Mouse (Mus musculus) myocyte (in vitro differentiated cells): ENCODE results near the gene Hist1h4a.

Experiments used
- E2F4 ChIP-seq: IDR thresholded peaks from one replicate; pipeline ENCODE4 v1.6.1; 2011; ENCODE audit warnings: mild to moderate bottlenecking, control low read depth, moderate library complexity; ENCODE audit not compliant: insufficient read depth
- POLR2A ChIP-seq: IDR thresholded peaks from one replicate; pipeline ENCODE4 v1.6.1; 2011; ENCODE audit warnings: low read depth, mild to moderate bottlenecking, control low read depth, moderate library complexity; ENCODE audit not compliant: insufficient read length
- TCF12 ChIP-seq: IDR thresholded peaks from one replicate; pipeline ENCODE4 v1.6.1; 2011; ENCODE audit warnings: mild to moderate bottlenecking, control low read depth; ENCODE audit not compliant: poor library complexity, insufficient read depth, severe bottlenecking
- TCF3 ChIP-seq: IDR thresholded peaks from one replicate; pipeline ENCODE4 v1.6.1; 2011; ENCODE audit warnings: low read depth, control low read depth; ENCODE audit not compliant: insufficient read length
- USF1 ChIP-seq: IDR thresholded peaks from one replicate; pipeline ENCODE4 v1.6.1; 2011; ENCODE audit warnings: low read depth, mild to moderate bottlenecking, control low read depth, moderate library complexity

- TF ChIP-seq USF1 (no peak), POLR2A (no peak), TCF3 (no peak), TCF12 (no peak), E2F4 (no peak)
Observed at GRCm38 (mm10) chr13:23724239-23724638, 36.8 kb downstream of the Hist1h4a start.
